Mouse (Mus musculus) retina, embryonic 14.5 days (tissue): ENCODE measurements around the gene Lrrc75b.
"Not testable (repeated sequence)": the region's sequence is repeated elsewhere in the genome, so short reads cannot be mapped to it uniquely, and the experiment has no call there.

ENCODE experiments used
- DNase-seq: peaks from one replicate; pipeline ENCODE4 v3.0.0-alpha.2; 2015; ENCODE audit warnings: low spot score

The Lrrc75b gene

GRCm38 (mm10) chr10:75568029-75568428 lies 7.9 kb upstream of the Lrrc75b start:
- DNase-seq, result no peak

GRCm38 (mm10) chr10:75566765-75567164 lies 6.6 kb upstream of the Lrrc75b start:
- not testable (repeated sequence) for DNase-seq

GRCm38 (mm10) chr10:75566321-75566720 lies 6.2 kb upstream of the Lrrc75b start:
- no peak for DNase-seq

- no peak for DNase-seq
Measured at GRCm38 (mm10) chr10:75565906-75566305, 5.8 kb upstream of the Lrrc75b start.

- no peak for DNase-seq
Measured at GRCm38 (mm10) chr10:75565436-75565835, 5.3 kb upstream of the Lrrc75b start.

- DNase-seq, result no peak
Measured at GRCm38 (mm10) chr10:75564687-75565265, 4.6 kb upstream of the Lrrc75b start.

GRCm38 (mm10) chr10:75562596-75562995 lies 2.5 kb upstream of the Lrrc75b start:
- DNase-seq, result no peak

GRCm38 (mm10) chr10:75561071-75561654 lies 1.0 kb upstream of the Lrrc75b start, which contains the start of gene Ggt1:
TSS of gene Ggt1 (plus strand) at chr10:75561604.
- no peak for DNase-seq

- no peak for DNase-seq
Measured at GRCm38 (mm10) chr10:75560549-75560899, 394 bp upstream of the Lrrc75b start.

GRCm38 (mm10) chr10:75559041-75559675 lies 972 bp downstream of the Lrrc75b start:
- DNase-seq, result no peak

GRCm38 (mm10) chr10:75558515-75558914 lies 1.6 kb downstream of the Lrrc75b start:
- no peak for DNase-seq

- peak; percentile 71 for DNase-seq
Measured at GRCm38 (mm10) chr10:75556026-75556425, 4.1 kb downstream of the Lrrc75b start.

- DNase-seq, result no peak
Measured at GRCm38 (mm10) chr10:75555557-75555956, 4.6 kb downstream of the Lrrc75b start.

- DNase-seq, result no peak
Measured at GRCm38 (mm10) chr10:75554090-75554489, 6.0 kb downstream of the Lrrc75b start.

- DNase-seq, result no peak
Measured at GRCm38 (mm10) chr10:75552701-75553450, 7.3 kb downstream of the Lrrc75b start.

- DNase-seq, result no peak
Measured at GRCm38 (mm10) chr10:75552106-75552505, 8.0 kb downstream of the Lrrc75b start.

- no peak for DNase-seq
Measured at GRCm38 (mm10) chr10:75551175-75551574, 9.0 kb downstream of the Lrrc75b start.

- no peak for DNase-seq
Measured at GRCm38 (mm10) chr10:75549886-75550285, 10.2 kb downstream of the Lrrc75b start.

- no peak for DNase-seq
Measured at GRCm38 (mm10) chr10:75548486-75548885, 11.6 kb downstream of the Lrrc75b start.

GRCm38 (mm10) chr10:75547901-75548300 lies 12.2 kb downstream of the Lrrc75b start:
- DNase-seq, result no peak

- DNase-seq, result no peak
Measured at GRCm38 (mm10) chr10:75536123-75536522, 24.0 kb downstream of the Lrrc75b start.

GRCm38 (mm10) chr10:75535423-75535822 lies 24.7 kb downstream of the Lrrc75b start:
- no peak for DNase-seq

GRCm38 (mm10) chr10:75534934-75535333 lies 25.2 kb downstream of the Lrrc75b start:
- DNase-seq, result no peak
